Mouse (Mus musculus) embryonic facial prominence, embryonic 10.5 days (tissue): ENCODE measurements at regions not wholly inside any gene's neighbourhood (a gene's known extent, or its start where the extent isn't known, plus 50 kb on each side); places are given as distances from the start of the nearest gene placed in this dataset.

Experiments
- DNase-seq: peaks from one replicate; pipeline ENCODE4 v3.0.0-alpha.2; 2017; ENCODE audit warnings: low spot score
- H3K27ac ChIP-seq: fragments of 300-500 bp; sonication (generic); replicated peaks from 2 replicates; pipeline ENCODE4 v1.5.1; 2016; ENCODE audit warnings: mild to moderate bottlenecking
- H3K27me3 ChIP-seq: fragments of 300-500 bp; sonication (generic); replicated peaks from 2 replicates; pipeline ENCODE4 v1.6.1; 2016; ENCODE audit warnings: low read depth, mild to moderate bottlenecking; ENCODE audit not compliant: poor library complexity, severe bottlenecking
- H3K36me3 ChIP-seq: fragments of 300-500 bp; sonication (generic); replicated peaks from 2 replicates; pipeline ENCODE4 v1.6.1; 2016; ENCODE audit warnings: mild to moderate bottlenecking, moderate library complexity
- H3K4me1 ChIP-seq: fragments of 300-500 bp; sonication (generic); 2 replicates; pipeline ENCODE4 v1.6.1; 2016
- H3K4me3 ChIP-seq: fragments of 300-500 bp; sonication (generic); 2 replicates; pipeline ENCODE4 v1.5.1; 2016; ENCODE audit warnings: mild to moderate bottlenecking, moderate library complexity
- H3K9me3 ChIP-seq: fragments of 300-500 bp; sonication (generic); 2 replicates; pipeline ENCODE4 v1.6.1; 2016; ENCODE audit warnings: mild to moderate bottlenecking
- WGBS: fragments of 180-500 bp; shearing (Covaris S2); methylation state at CpG from one replicate; pipeline ENCODE4 v1.1.7; 2016; 5-methylcytosine and 5-hydroxymethylcytosine counted together

DNA sequence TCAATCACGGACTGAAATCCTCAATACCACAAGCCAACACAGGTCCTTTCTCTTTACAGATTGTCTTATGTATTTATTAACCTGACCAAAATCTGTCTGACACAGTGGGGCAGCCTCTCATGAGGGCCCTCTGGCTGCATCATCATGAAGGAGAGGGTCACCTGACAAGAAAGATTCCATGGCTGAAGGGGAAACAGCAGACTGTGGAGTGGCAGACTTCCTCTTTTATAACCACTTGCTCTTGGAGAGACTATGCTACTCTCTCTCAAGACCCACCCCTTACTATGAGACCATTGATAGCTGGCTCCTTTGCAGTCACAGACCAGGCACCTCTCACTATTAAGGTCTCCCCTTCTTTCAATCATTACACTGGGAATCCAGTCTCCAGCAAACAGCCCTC lies 133.1 kb downstream of the Rap2a start:
- Histone ChIP-seq H3K36me3 (no peaks in the 10 kb centered on the region), H3K4me3 (no peak overlapping the region), H3K27me3 (no peaks in the 10 kb centered on the region), H3K4me1 (no peaks in the 10 kb centered on the region), H3K27ac (no peak overlapping the region), H3K9me3 (no peaks in the 10 kb centered on the region)
- DNase-seq, result no peak
- WGBS, result 87% methylated on average over 1 of the region's 1 CpGs

- peak; percentile 37 for DNase-seq
- Histone ChIP-seq H3K36me3 (no peaks in the 10 kb centered on the region), H3K27ac (no peak overlapping the region)
Measured at GRCm38 (mm10) chr14:120626223-120626935, 148.1 kb downstream of the Rap2a start.

GRCm38 (mm10) chr14:120626936-120627277 lies 148.7 kb downstream of the Rap2a start:
- no peaks in the 10 kb centered on the region for H3K27me3 ChIP-seq
- WGBS, result 71% methylated on average over 4 of the region's 4 CpGs
- no peaks in the 10 kb centered on the region for H3K36me3 ChIP-seq
- peaks cover 4% of the 10 kb centered on the region; the same call in 1 of the 2 replicates for H3K4me1 ChIP-seq
- no peak for DNase-seq
- no peak overlapping the region for H3K4me3 ChIP-seq
- H3K27ac ChIP-seq, result no peak overlapping the region
- H3K9me3 ChIP-seq, result no peaks in the 10 kb centered on the region

More at GRCm38 (mm10) chr14:120626223-120626935, 148.1 kb downstream of the Rap2a start:
- WGBS, result 78% methylated on average over 9 of the region's 9 CpGs
- Histone ChIP-seq H3K4me1 (peaks cover 4% of the 10 kb centered on the region; the same call in 1 of the 2 replicates), H3K27me3 (no peaks in the 10 kb centered on the region), H3K4me3 (no peak overlapping the region), H3K9me3 (no peaks in the 10 kb centered on the region)

DNA sequence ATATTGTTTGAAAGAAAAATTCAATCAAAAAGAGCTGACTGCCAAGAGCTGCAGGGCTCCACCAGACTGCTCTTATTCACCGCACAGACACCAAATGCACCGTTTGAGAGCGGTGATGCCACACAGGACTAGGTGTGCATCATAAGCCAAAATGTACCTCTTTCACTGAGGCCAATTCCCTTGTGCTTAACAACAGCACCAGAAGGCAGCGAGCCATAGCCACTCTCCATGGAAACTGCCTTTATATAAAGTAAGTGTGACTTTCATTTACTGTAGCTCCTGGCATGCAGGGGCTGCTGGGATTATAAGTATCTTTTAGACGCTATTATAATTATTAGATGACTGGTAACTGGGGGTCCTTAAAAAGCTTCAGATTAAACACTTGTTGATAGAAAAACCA lies 154.5 kb downstream of the Rap2a start:
- no peak overlapping the region for H3K4me3 ChIP-seq
- H3K4me1 ChIP-seq, result no peaks in the 10 kb centered on the region
- no peaks in the 10 kb centered on the region for H3K27me3 ChIP-seq
- H3K36me3 ChIP-seq, result no peaks in the 10 kb centered on the region
- WGBS, result 91% methylated on average over 5 of the region's 5 CpGs
- no peaks in the 10 kb centered on the region for H3K9me3 ChIP-seq
- no peak overlapping the region for H3K27ac ChIP-seq
- DNase-seq, result no peak

DNA sequence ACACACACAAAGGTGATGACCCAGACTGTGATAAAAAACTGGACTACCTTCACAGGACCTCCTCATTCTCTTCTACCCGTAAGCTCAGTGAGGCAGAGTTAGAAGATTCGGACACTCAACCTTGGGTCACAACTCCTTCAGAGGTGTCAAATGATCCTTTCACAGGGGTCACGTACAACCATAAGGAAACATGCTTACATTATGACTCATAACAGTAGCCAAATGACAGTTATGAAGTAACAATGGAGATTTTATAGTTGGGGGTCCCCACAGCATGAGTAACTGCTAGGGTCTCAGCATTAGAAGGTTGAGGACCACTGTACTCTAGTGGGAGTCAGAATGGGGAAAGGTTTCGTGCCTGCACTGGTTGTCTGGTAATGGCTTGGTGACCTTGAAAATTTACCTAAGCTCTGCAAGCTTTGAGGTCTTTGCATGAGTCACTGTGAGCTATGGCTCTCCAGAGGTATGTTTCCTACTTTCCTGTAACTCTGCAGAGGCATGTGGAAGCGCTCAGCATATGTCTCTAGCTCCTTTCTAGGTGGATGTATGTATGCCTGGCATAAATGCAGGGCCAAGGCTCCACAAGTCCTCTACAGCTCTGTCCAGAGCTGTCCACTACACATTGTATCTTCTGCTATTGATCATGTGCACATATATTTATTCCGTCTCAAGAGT lies 158.6 kb downstream of the Rap2a start:
- H3K36me3 ChIP-seq, result no peaks in the 10 kb centered on the region
- no peak for DNase-seq
- WGBS, result 93% methylated on average over 6 of the region's 6 CpGs
- no peak overlapping the region for H3K27ac ChIP-seq
- H3K9me3 ChIP-seq, result no peaks in the 10 kb centered on the region
- no peaks in the 10 kb centered on the region for H3K4me1 ChIP-seq
- no peaks in the 10 kb centered on the region for H3K27me3 ChIP-seq
- H3K4me3 ChIP-seq, result no peak overlapping the region

GRCm38 (mm10) chr14:120637486-120638125 lies 159.4 kb downstream of the Rap2a start:
- no peak for DNase-seq
- H3K27me3 ChIP-seq, result no peaks in the 10 kb centered on the region
- no peak overlapping the region for H3K4me3 ChIP-seq
- no peaks in the 10 kb centered on the region for H3K9me3 ChIP-seq
- H3K4me1 ChIP-seq, result no peaks in the 10 kb centered on the region
- H3K36me3 ChIP-seq, result no peaks in the 10 kb centered on the region
- 74% methylated on average over 13 of the region's 13 CpGs for WGBS
- no peak overlapping the region for H3K27ac ChIP-seq

DNA sequence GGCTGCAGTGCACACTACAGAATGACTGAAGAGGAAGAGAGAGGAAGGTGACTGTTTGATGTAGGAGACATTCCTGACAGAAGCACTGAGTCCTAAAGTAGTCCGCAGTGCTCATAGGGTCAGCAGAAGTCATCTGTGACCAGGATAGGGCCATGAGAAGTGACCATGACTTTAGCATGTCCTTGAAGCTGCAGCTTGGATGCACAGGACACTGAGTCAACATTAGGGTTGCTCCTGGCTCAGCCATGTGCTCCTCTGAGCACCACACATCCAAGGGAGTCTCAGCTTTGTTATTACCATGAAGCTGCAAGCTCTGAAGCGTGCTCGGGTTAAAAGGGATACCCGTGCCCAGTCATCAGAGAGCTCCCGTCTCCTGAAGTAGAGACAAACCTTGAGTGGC lies 164.3 kb downstream of the Rap2a start:
- Histone ChIP-seq H3K36me3 (no peaks in the 10 kb centered on the region), H3K27ac (no peak overlapping the region), H3K27me3 (no peaks in the 10 kb centered on the region), H3K4me3 (no peak overlapping the region), H3K4me1 (no peaks in the 10 kb centered on the region), H3K9me3 (no peaks in the 10 kb centered on the region)
- WGBS, result 94% methylated on average over 5 of the region's 5 CpGs
- no peak for DNase-seq

DNA sequence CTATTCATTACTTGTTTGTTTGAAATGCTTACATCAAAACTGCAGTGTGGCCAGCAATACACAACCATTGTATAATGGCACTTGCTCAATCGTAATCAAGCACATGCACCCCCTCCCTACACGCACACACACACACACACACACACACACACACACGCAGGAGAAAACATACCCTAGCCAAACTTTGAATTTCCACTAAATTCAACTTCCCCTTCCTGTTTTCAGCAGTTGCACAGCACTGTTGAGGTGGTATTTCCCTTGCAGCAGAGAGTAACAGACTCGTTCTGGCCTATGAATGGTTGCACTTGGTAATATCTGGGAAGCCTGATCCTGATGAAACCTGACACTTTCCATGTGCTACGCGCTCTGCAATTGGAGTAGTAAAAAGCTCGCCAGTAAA lies 173.8 kb downstream of the Rap2a start:
- no peak overlapping the region for H3K4me3 ChIP-seq
- H3K9me3 ChIP-seq, result no peaks in the 10 kb centered on the region
- no peak overlapping the region for H3K27ac ChIP-seq
- H3K36me3 ChIP-seq, result no peaks in the 10 kb centered on the region
- H3K27me3 ChIP-seq, result no peaks in the 10 kb centered on the region
- no peaks in the 10 kb centered on the region for H3K4me1 ChIP-seq
- peak; percentile 13 for DNase-seq
- WGBS, result 84% methylated on average over 7 of the region's 7 CpGs

DNA sequence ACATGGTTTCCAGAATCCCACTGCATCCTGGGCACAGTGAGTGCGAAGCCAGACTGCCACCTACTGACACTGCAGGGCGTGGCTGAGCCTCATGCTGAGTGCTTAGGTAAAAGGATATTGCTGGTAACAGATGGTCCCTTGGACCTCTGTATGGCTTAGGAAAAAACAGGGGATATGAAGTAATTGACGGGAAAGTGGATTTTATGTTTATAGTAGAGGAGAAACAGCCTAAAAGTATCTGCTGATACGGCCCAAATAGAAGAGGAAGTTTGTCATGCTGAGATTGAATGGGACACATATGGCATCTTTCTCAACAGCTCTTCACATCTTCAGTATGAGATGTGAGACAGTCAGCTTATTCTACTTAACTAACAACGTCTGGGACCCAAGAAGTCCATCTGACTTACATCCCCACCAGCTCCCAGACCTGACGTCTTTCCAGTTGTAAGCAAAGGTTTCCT lies 182.1 kb downstream of the Rap2a start:
- H3K27ac ChIP-seq, result no peak overlapping the region
- H3K4me3 ChIP-seq, result no peak overlapping the region
- DNase-seq, result peak; percentile 27
- 75% methylated on average over 6 of the region's 6 CpGs for WGBS
- no peaks in the 10 kb centered on the region for H3K27me3 ChIP-seq
- H3K36me3 ChIP-seq, result no peaks in the 10 kb centered on the region
- H3K4me1 ChIP-seq, result no peaks in the 10 kb centered on the region
- no peaks in the 10 kb centered on the region for H3K9me3 ChIP-seq

- Histone ChIP-seq H3K9me3 (no peaks in the 10 kb centered on the region), H3K4me3 (no peak overlapping the region), H3K27me3 (no peaks in the 10 kb centered on the region), H3K36me3 (no peaks in the 10 kb centered on the region), H3K27ac (no peak overlapping the region), H3K4me1 (no peaks in the 10 kb centered on the region)
- DNase-seq, result no peak
- 79% methylated on average over 5 of the region's 5 CpGs for WGBS
Measured at GRCm38 (mm10) chr14:120661111-120661510, 182.9 kb downstream of the Rap2a start.

DNA sequence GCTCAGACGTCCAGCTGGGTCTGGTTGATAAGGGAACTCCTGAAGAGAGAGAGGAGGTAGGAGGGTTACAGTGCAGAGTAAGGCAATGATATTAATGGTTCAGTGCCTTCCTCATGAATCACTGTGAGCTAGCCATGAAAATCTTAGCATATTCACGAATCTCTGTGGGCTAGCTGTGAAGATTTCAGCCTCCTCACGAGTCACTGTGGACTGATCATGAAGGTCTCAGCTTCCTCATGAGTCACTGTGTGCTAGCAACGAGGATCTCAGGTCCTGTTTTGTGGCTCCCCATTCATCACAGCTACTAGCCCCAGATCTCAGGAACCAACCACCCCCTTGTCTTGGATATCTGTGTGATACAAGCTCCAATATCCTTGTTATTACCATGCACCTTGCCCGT lies 191.4 kb downstream of the Rap2a start:
- WGBS, result 84% methylated on average over 5 of the region's 5 CpGs
- DNase-seq, result no peak
- Histone ChIP-seq H3K36me3 (no peaks in the 10 kb centered on the region), H3K4me1 (no peaks in the 10 kb centered on the region), H3K27me3 (no peaks in the 10 kb centered on the region), H3K27ac (no peak overlapping the region), H3K4me3 (no peak overlapping the region), H3K9me3 (no peaks in the 10 kb centered on the region)

GRCm38 (mm10) chr14:120675752-120676151 lies 197.5 kb downstream of the Rap2a start:
- no peaks in the 10 kb centered on the region for H3K9me3 ChIP-seq
- no peak for DNase-seq
- WGBS, result 81% methylated on average over 2 of the region's 2 CpGs

DNA sequence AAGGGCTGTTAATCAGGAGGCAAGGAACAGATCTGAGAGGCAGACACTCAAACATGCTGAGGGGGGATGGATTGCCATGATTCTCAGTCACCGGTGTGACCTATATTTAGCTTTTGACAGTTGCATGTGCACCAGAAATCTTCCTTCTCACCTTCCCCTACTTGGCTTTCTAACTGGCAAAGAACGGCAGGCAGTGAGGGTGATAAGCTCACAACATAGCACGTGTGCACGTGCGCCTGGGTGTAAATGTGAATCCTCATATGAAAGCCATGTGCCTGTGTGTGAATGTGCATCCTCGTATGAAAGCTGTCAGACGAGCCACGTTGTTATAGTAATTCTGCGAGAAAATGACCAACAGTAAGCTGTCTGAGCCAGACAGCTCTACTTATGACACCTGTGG lies 200.3 kb downstream of the Rap2a start:
- Histone ChIP-seq H3K9me3 (no peaks in the 10 kb centered on the region), H3K4me1 (no peaks in the 10 kb centered on the region), H3K27ac (no peak overlapping the region), H3K36me3 (no peaks in the 10 kb centered on the region), H3K27me3 (no peaks in the 10 kb centered on the region), H3K4me3 (no peak overlapping the region)
- no peak for DNase-seq
- WGBS, result 90% methylated on average over 9 of the region's 9 CpGs

More at GRCm38 (mm10) chr14:120675752-120676151, 197.5 kb downstream of the Rap2a start:
- H3K27me3 ChIP-seq, result no peaks in the 10 kb centered on the region
- no peaks in the 10 kb centered on the region for H3K4me1 ChIP-seq
- H3K27ac ChIP-seq, result no peak overlapping the region
- no peaks in the 10 kb centered on the region for H3K36me3 ChIP-seq
- no peak overlapping the region for H3K4me3 ChIP-seq
